Mouse (Mus musculus) stomach, embryonic 14.5 days (tissue): Measurements from ENCODE around the gene Bysl. TPM values are rescaled to one million over a fixed set of nuclear protein-coding genes. Genes with fewer than 3 reads are reported as not detected.

Experiments used
- ATAC-seq: fragments of 200-750 bp; cut with Nextera tagmentation; 2 replicates; pipeline ENCODE4 v1.8.0; 2017; ENCODE audit warnings: low read depth, moderate TSS enrichment; ENCODE audit not compliant: insufficient number of reproducible peaks, insufficient read depth, low FRiP score
- H3K27ac ChIP-seq: fragments of 300-500 bp; sonication (generic); 2 replicates; pipeline ENCODE4 v1.5.1; 2014; ENCODE audit warnings: mild to moderate bottlenecking, low read length, moderate library complexity, mixed read lengths
- H3K27me3 ChIP-seq: fragments of 300-500 bp; sonication (generic); 2 replicates; pipeline ENCODE4 v1.6.1; 2014; ENCODE audit warnings: low read length, control low read depth, mixed read lengths; ENCODE audit not compliant: control insufficient read depth, insufficient read depth
- H3K36me3 ChIP-seq: fragments of 300-500 bp; sonication (generic); 2 replicates; pipeline ENCODE4 v1.6.1; 2014; ENCODE audit warnings: mild to moderate bottlenecking, control low read depth, low read length, moderate library complexity, mixed read lengths; ENCODE audit not compliant: control insufficient read depth, insufficient read depth
- H3K4me1 ChIP-seq: fragments of 300-500 bp; sonication (generic); 2 replicates; pipeline ENCODE4 v1.6.1; 2014; ENCODE audit warnings: low read length, control low read depth, mixed read lengths; ENCODE audit not compliant: control insufficient read depth, insufficient read depth
- H3K4me2 ChIP-seq: fragments of 300-500 bp; sonication (generic); replicated peaks from 2 replicates; pipeline ENCODE4 v1.6.1; 2014; ENCODE audit warnings: low read depth, low read length, control low read depth
- H3K4me3 ChIP-seq: fragments of 300-500 bp; sonication (generic); 2 replicates; pipeline ENCODE4 v1.5.1; 2014; ENCODE audit warnings: low read depth, low read length, control low read depth
- H3K9ac ChIP-seq: fragments of 300-500 bp; sonication (generic); replicated peaks from 2 replicates; pipeline ENCODE4 v1.6.1; 2014; ENCODE audit warnings: low read depth, mild to moderate bottlenecking, control low read depth, low read length, moderate library complexity, mixed read lengths
- H3K9me3 ChIP-seq: fragments of 300-500 bp; sonication (generic); 2 replicates; pipeline ENCODE4 v1.6.1; 2016; ENCODE audit warnings: low read depth, low read length, control low read depth; ENCODE audit not compliant: control insufficient read depth
- WGBS: fragments of 180-500 bp; shearing (Covaris S2); extraction: QIAGEN DNeasy Blood & Tissue Kit; methylation state at CpG from one replicate; pipeline ENCODE4 v1.1.7; 2014; 5-methylcytosine and 5-hydroxymethylcytosine counted together
- polyA plus RNA-seq: library from polyadenylated mRNA; unstranded; fragments of >200 nt; fragmentation: Nextera tagmentation; extraction: Ambion mirVana; gene quantifications from 2 replicates; pipeline ENCODE4 v1.2.1, GENCODE M21; 2014

Gene Bysl
- polyA plus RNA-seq, 1 experiment from 2014 or later: 22.1 TPM

- H3K27me3 ChIP-seq: no peaks in the 10 kb centered on the region
- peak overlapping the region; percentile 78 for H3K27ac ChIP-seq
- H3K4me3 ChIP-seq: no peak overlapping the region
- no peaks in the 10 kb centered on the region for H3K36me3 ChIP-seq
- peaks cover 8% of the 10 kb centered on the region; the same call in 1 of the 2 replicates for H3K4me1 ChIP-seq
- H3K9me3 ChIP-seq: no peaks in the 10 kb centered on the region
- no peak overlapping the region for H3K4me2 ChIP-seq
- no peak overlapping the region for H3K9ac ChIP-seq
- peak; percentile 54; the same call in 1 of the 2 replicates for ATAC-seq
- WGBS: 39% methylated on average over 6 of the region's 6 CpGs
Observed at GRCm38 (mm10) chr17:47559726-47560125, 51.6 kb downstream of the Bysl start.

- no peak overlapping the region for H3K9ac ChIP-seq
- H3K4me3 ChIP-seq: no peak overlapping the region
- H3K36me3 ChIP-seq: no peaks in the 10 kb centered on the region
- no peak for ATAC-seq
- no peak overlapping the region for H3K4me2 ChIP-seq
- no peaks in the 10 kb centered on the region for H3K9me3 ChIP-seq
- 52% methylated on average over 3 of the region's 3 CpGs for WGBS
- peak overlapping the region; percentile 52; the same call in 1 of the 2 replicates for H3K27ac ChIP-seq
- no peaks in the 10 kb centered on the region for H3K27me3 ChIP-seq
- peaks cover 8% of the 10 kb centered on the region; the same call in 1 of the 2 replicates for H3K4me1 ChIP-seq
Observed at GRCm38 (mm10) chr17:47557179-47557578, 54.1 kb downstream of the Bysl start.

- H3K27ac ChIP-seq: no peak overlapping the region
- H3K36me3 ChIP-seq: no peaks in the 10 kb centered on the region
- 65% methylated on average over 9 of the region's 10 CpGs for WGBS
- H3K4me3 ChIP-seq: no peak overlapping the region
- ATAC-seq: no peak
- no peak overlapping the region for H3K9ac ChIP-seq
- H3K4me1 ChIP-seq: peaks cover under 1% of the 10 kb centered on the region; the same call in 1 of the 2 replicates
- no peak overlapping the region for H3K4me2 ChIP-seq
- no peaks in the 10 kb centered on the region for H3K9me3 ChIP-seq
- H3K27me3 ChIP-seq: no peaks in the 10 kb centered on the region
Observed at GRCm38 (mm10) chr17:47554621-47555020, 56.7 kb downstream of the Bysl start.

- Histone ChIP-seq H3K4me3 (no peak overlapping the region), H3K36me3 (no peaks in the 10 kb centered on the region), H3K9ac (no peak overlapping the region), H3K27me3 (no peaks in the 10 kb centered on the region), H3K4me1 (no peaks in the 10 kb centered on the region; the same call in 1 of the 2 replicates), H3K9me3 (no peaks in the 10 kb centered on the region), H3K27ac (no peak overlapping the region), H3K4me2 (no peak overlapping the region)
- ATAC-seq: no peak
Observed at GRCm38 (mm10) chr17:47552994-47553393, 58.3 kb downstream of the Bysl start.

GRCm38 (mm10) chr17:47551049-47551448, 60.2 kb downstream of the Bysl start:
- Histone ChIP-seq H3K4me3 (no peak overlapping the region), H3K27ac (no peak overlapping the region), H3K9ac (no peak overlapping the region), H3K4me1 (no peaks in the 10 kb centered on the region; the same call in 1 of the 2 replicates), H3K4me2 (no peak overlapping the region), H3K36me3 (no peaks in the 10 kb centered on the region), H3K27me3 (no peaks in the 10 kb centered on the region), H3K9me3 (no peaks in the 10 kb centered on the region)
- ATAC-seq: no peak
- WGBS: 70% methylated on average over 7 of the region's 7 CpGs

Other genes starting within 250 kb of the Bysl start
- gene Mrps10, start 242.6 kb downstream of the Bysl start, polyA plus RNA-seq: 70.3 and 72.3 TPM in 2 replicates
- gene Guca1b, start 226.1 kb downstream of the Bysl start, polyA plus RNA-seq: 0.25 and 0.31 TPM in 2 replicates
- 2.7 and 6.0 TPM in 2 replicates for gene Guca1a, start 210.9 kb downstream of the Bysl start, polyA plus RNA-seq
- gene AI661453, start 174.9 kb downstream of the Bysl start, polyA plus RNA-seq: 4.7 and 4.8 TPM in 2 replicates
- gene 1700001C19Rik, start 174.1 kb downstream of the Bysl start, polyA plus RNA-seq: 0.31 and 0.58 TPM in 2 replicates
- gene Taf8, start 109.2 kb downstream of the Bysl start, polyA plus RNA-seq: 24.5 and 27.3 TPM in 2 replicates
- 425 and 428 TPM in 2 replicates for gene Ccnd3, start 106.4 kb downstream of the Bysl start, polyA plus RNA-seq
- 47.1 and 49.4 TPM in 2 replicates for gene Med20, start 90 bp upstream of the Bysl start, polyA plus RNA-seq
- gene Gm20517, start 97 bp upstream of the Bysl start, polyA plus RNA-seq: 1.5 and 2.8 TPM in 2 replicates
- 4.9 and 6.3 TPM in 2 replicates for gene Usp49, start 19.2 kb upstream of the Bysl start, polyA plus RNA-seq
- gene Tomm6, start 76.9 kb upstream of the Bysl start, polyA plus RNA-seq: 416 and 439 TPM in 2 replicates
- gene Frs3, start 77.5 kb upstream of the Bysl start, polyA plus RNA-seq: 4.2 and 5.2 TPM in 2 replicates
- gene Gm21981, start 83.0 kb upstream of the Bysl start, polyA plus RNA-seq: 0.98 and 1.2 TPM in 2 replicates
- 2.0 and 2.1 TPM in 2 replicates for gene Prickle4, start 83.2 kb upstream of the Bysl start, polyA plus RNA-seq
- 36.4 and 43.8 TPM in 2 replicates for gene Pgc, start 115.3 kb upstream of the Bysl start, polyA plus RNA-seq
- 5.1 and 6.0 TPM in 2 replicates for gene Tfeb, start 125.5 kb upstream of the Bysl start, polyA plus RNA-seq
- 31.8 and 32.0 TPM in 2 replicates for gene Mdfi, start 223.2 kb upstream of the Bysl start, polyA plus RNA-seq